Mouse (Mus musculus): ENCODE measurements around the gene Tmem209.

DNA sequence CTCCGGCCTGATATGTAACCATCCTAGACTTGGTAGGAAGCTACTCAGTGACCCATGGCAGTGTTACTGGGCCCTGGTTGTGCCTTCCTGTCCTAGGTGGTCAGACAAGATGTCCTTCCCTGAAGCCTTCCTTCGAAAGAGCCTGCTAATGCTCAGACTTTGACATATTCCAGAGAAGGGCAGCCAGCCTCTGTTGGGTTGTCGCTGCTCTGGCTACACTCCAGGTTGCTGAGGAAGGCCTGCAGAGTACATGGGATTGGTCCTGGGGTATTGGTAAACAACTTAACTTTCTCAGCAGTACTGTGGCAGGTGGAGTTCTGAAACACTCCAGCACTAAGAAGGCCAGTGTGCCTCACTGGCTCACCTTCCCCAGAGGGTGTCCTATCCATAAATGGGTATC, 30.2 kb downstream of the Tmem209 start:
- TF ChIP-seq EP300 (IDR thresholded peaks at IDR 0.05; ENCODE audit: insufficient read depth, low read depth, low read length) (no peak), POLR2A (IDR thresholded peaks at IDR 0.05; ENCODE audit: insufficient read depth, low read length) (no peak)
